Mouse (Mus musculus): ENCODE measurements around the gene Plekhb1. TPM values are rescaled to one million over a fixed set of nuclear protein-coding genes. Genes with fewer than 3 reads are reported as not detected.

Plekhb1 gene
- polyA plus RNA-seq, 2 experiments: 4.9 TPM

DNA sequence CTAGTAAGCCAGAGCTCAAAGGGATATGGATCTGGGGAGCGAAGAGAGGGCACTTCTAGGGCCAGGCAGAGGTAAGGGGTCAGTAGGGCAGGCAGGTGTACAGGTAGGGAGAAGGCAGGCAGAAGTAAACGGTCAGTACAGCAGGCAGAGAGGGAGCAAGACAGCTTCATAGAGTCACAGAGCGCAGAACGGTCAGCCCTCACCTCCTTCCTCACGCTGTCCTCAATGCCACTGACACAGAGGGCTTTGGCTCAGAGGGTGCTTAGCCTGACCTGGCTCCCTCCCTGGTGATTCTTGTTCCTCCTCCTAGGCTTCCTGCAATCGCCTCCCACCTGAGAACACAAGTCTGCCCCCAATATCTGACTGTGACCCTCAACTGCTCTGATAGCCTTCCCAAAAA lies 11.8 kb downstream of the Plekhb1 start:
- no peaks in the 10 kb centered on the region for H3K9me3 ChIP-seq (ENCODE audit: control insufficient read depth, low read length)
- WGBS: 74% methylated on average over 6 of the region's 6 CpGs
- ATAC-seq (ENCODE audit: low FRiP score, low read depth) (no peak), DNase-seq (ENCODE audit: low spot score) (no peak)
- H3K4me3 ChIP-seq (replicated peaks; ENCODE audit: low read length): no peak overlapping the region
- no peaks in the 10 kb centered on the region for H3K4me1 ChIP-seq (ENCODE audit: control insufficient read depth, insufficient read depth, low read length)
- no peaks in the 10 kb centered on the region; the same call in 1 of the 2 replicates for H3K36me3 ChIP-seq (ENCODE audit: control insufficient read depth, insufficient read depth, low read length)
- no peak overlapping the region for H3K9ac ChIP-seq (ENCODE audit: low read depth, low read length, severe bottlenecking)
- no peaks in the 10 kb centered on the region for H3K27me3 ChIP-seq (ENCODE audit: control insufficient read depth, insufficient read depth, low read length)
- TF ChIP-seq POLR2A (IDR thresholded peaks at IDR 0.05; ENCODE audit: borderline replicate concordance, extremely low read depth, insufficient read depth, insufficient read length): no peak
- no peak overlapping the region for H3K27ac ChIP-seq (replicated peaks; ENCODE audit: low read depth, low read length)
- H3K4me2 ChIP-seq (replicated peaks; ENCODE audit: low read depth, low read length, severe bottlenecking): no peak overlapping the region

- Histone ChIP-seq H3K27ac (replicated peaks; ENCODE audit: low read depth, low read length) (no peak overlapping the region), H3K27me3 (ENCODE audit: control insufficient read depth, insufficient read depth, low read length) (no peaks in the 10 kb centered on the region), H3K9ac (ENCODE audit: low read depth, low read length, severe bottlenecking) (no peak overlapping the region), H3K4me3 (replicated peaks; ENCODE audit: low read length) (no peak overlapping the region), H3K36me3 (ENCODE audit: control insufficient read depth, insufficient read depth, low read length) (no peaks in the 10 kb centered on the region; the same call in 1 of the 2 replicates), H3K4me2 (replicated peaks; ENCODE audit: low read depth, low read length, severe bottlenecking) (no peak overlapping the region), H3K4me1 (ENCODE audit: control insufficient read depth, insufficient read depth, low read length) (no peaks in the 10 kb centered on the region), H3K9me3 (ENCODE audit: control insufficient read depth, low read length) (no peaks in the 10 kb centered on the region)
- no peak for ATAC-seq (ENCODE audit: low FRiP score, low read depth)
- no peak for TF ChIP-seq POLR2A (IDR thresholded peaks at IDR 0.05; ENCODE audit: borderline replicate concordance, extremely low read depth, insufficient read depth, insufficient read length)
- DNase-seq (ENCODE audit: low spot score): no peak
- 65% methylated on average over 8 of the region's 8 CpGs for WGBS
Measured at GRCm38 (mm10) chr7:100649826-100650225, 12.4 kb downstream of the Plekhb1 start.

DNA sequence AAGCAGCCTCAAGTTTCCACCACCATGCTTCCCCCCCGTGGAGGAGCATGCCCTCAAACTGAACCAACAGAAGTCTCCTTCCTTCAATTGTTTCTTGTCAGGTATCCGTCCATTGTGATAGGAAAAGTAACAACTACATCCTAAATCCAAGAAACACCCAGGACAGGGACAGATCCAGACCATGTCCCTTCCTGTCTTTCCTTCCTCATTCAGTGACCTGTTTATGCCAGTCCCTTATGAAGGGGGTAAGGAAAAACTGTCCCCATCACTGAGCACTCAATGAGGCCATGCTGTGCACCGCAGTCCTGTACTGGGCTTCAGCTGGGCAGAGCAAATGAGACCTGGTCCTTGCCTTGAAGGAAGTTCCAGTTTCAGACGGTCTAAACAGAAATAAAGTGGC lies 13.1 kb downstream of the Plekhb1 start:
- Histone ChIP-seq H3K9me3 (ENCODE audit: control insufficient read depth, low read length) (no peaks in the 10 kb centered on the region), H3K4me1 (ENCODE audit: control insufficient read depth, insufficient read depth, low read length) (no peaks in the 10 kb centered on the region), H3K9ac (ENCODE audit: low read depth, low read length, severe bottlenecking) (no peak overlapping the region), H3K27me3 (ENCODE audit: control insufficient read depth, insufficient read depth, low read length) (no peaks in the 10 kb centered on the region), H3K4me3 (replicated peaks; ENCODE audit: low read length) (no peak overlapping the region), H3K27ac (replicated peaks; ENCODE audit: low read depth, low read length) (no peak overlapping the region), H3K36me3 (ENCODE audit: control insufficient read depth, insufficient read depth, low read length) (no peaks in the 10 kb centered on the region; the same call in 1 of the 2 replicates), H3K4me2 (replicated peaks; ENCODE audit: low read depth, low read length, severe bottlenecking) (no peak overlapping the region)
- DNase-seq (ENCODE audit: low spot score) (no peak), ATAC-seq (ENCODE audit: low FRiP score, low read depth) (no peak)
- TF ChIP-seq POLR2A (IDR thresholded peaks at IDR 0.05; ENCODE audit: borderline replicate concordance, extremely low read depth, insufficient read depth, insufficient read length): no peak
- 71% methylated on average over 4 of the region's 4 CpGs for WGBS

DNA sequence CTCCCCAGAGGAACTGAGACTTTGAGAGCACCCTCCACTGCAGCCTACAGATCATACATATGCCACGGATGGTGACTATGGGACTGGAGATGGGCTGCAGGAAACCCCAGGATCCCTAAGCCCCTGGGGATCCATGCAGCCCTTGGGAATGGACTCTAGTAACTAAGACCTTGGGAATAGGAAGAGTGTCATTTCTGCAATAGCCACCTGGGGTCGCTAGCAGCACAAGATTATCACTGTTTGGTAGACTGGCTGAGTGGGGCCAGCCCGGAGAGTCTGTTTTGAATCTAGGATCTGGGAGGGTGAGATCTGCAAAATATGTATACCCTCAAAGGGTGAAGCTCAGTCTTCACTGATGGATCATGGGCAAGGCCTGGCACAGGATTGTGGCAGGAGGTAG lies 17.1 kb downstream of the Plekhb1 start:
- WGBS: 38% methylated on average over 3 of the region's 3 CpGs
- DNase-seq (ENCODE audit: low spot score) (peak; percentile 82), ATAC-seq (ENCODE audit: low FRiP score, low read depth) (no peak)
- Histone ChIP-seq H3K4me1 (ENCODE audit: control insufficient read depth, insufficient read depth, low read length) (no peaks in the 10 kb centered on the region), H3K27me3 (ENCODE audit: control insufficient read depth, insufficient read depth, low read length) (no peaks in the 10 kb centered on the region), H3K4me3 (replicated peaks; ENCODE audit: low read length) (no peak overlapping the region), H3K36me3 (ENCODE audit: control insufficient read depth, insufficient read depth, low read length) (peaks cover 7% of the 10 kb centered on the region), H3K27ac (replicated peaks; ENCODE audit: low read depth, low read length) (no peak overlapping the region), H3K9me3 (ENCODE audit: control insufficient read depth, low read length) (no peaks in the 10 kb centered on the region), H3K4me2 (replicated peaks; ENCODE audit: low read depth, low read length, severe bottlenecking) (no peak overlapping the region), H3K9ac (ENCODE audit: low read depth, low read length, severe bottlenecking) (no peak overlapping the region)
- no peak for TF ChIP-seq POLR2A (IDR thresholded peaks at IDR 0.05; ENCODE audit: borderline replicate concordance, extremely low read depth, insufficient read depth, insufficient read length)

- DNase-seq (ENCODE audit: low spot score) (no peak), ATAC-seq (ENCODE audit: low FRiP score, low read depth) (no peak)
- Histone ChIP-seq H3K4me1 (ENCODE audit: control insufficient read depth, insufficient read depth, low read length) (no peaks in the 10 kb centered on the region), H3K9me3 (ENCODE audit: control insufficient read depth, low read length) (no peaks in the 10 kb centered on the region), H3K9ac (ENCODE audit: low read depth, low read length, severe bottlenecking) (no peak overlapping the region), H3K4me3 (replicated peaks; ENCODE audit: low read length) (no peak overlapping the region), H3K4me2 (replicated peaks; ENCODE audit: low read depth, low read length, severe bottlenecking) (no peak overlapping the region), H3K36me3 (ENCODE audit: control insufficient read depth, insufficient read depth, low read length) (peaks cover 17% of the 10 kb centered on the region), H3K27ac (replicated peaks; ENCODE audit: low read depth, low read length) (no peak overlapping the region), H3K27me3 (ENCODE audit: control insufficient read depth, insufficient read depth, low read length) (no peaks in the 10 kb centered on the region)
- WGBS: 90% methylated on average over 4 of the region's 4 CpGs
- no peak for TF ChIP-seq POLR2A (IDR thresholded peaks at IDR 0.05; ENCODE audit: borderline replicate concordance, extremely low read depth, insufficient read depth, insufficient read length)
Measured at GRCm38 (mm10) chr7:100642413-100642812, 19.8 kb downstream of the Plekhb1 start.

DNA sequence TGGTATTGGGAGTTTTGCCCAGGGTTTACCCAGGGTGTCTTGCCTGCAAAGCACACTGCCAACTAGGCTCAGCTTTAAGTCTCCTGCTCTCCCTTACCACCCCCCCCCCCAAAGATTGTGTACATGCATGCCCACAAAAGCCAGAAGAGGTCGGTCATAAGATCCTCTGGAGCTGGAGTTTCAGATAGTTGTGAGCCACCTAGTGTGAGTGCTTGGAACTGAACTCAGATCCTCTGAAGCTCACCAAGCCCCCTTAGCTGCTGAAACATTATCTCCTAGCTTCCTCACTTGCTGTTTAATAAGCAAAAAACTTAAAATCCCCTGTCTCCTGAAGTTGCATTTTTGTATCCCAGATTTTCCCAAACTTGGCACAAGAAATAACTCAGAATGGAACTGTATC lies 24.6 kb downstream of the Plekhb1 start:
- Histone ChIP-seq H3K36me3 (ENCODE audit: control insufficient read depth, insufficient read depth, low read length) (peaks cover 42% of the 10 kb centered on the region), H3K9ac (ENCODE audit: low read depth, low read length, severe bottlenecking) (no peak overlapping the region), H3K4me1 (ENCODE audit: control insufficient read depth, insufficient read depth, low read length) (no peaks in the 10 kb centered on the region), H3K9me3 (ENCODE audit: control insufficient read depth, low read length) (no peaks in the 10 kb centered on the region), H3K27me3 (ENCODE audit: control insufficient read depth, insufficient read depth, low read length) (no peaks in the 10 kb centered on the region), H3K4me2 (replicated peaks; ENCODE audit: low read depth, low read length, severe bottlenecking) (no peak overlapping the region), H3K27ac (replicated peaks; ENCODE audit: low read depth, low read length) (no peak overlapping the region), H3K4me3 (replicated peaks; ENCODE audit: low read length) (no peak overlapping the region)
- no peak for DNase-seq (ENCODE audit: low spot score)
- WGBS: 17% methylated on average over 1 of the region's 1 CpGs
- TF ChIP-seq POLR2A (IDR thresholded peaks at IDR 0.05; ENCODE audit: borderline replicate concordance, extremely low read depth, insufficient read depth, insufficient read length): no peak
- no peak for ATAC-seq (ENCODE audit: low FRiP score, low read depth)
